Mouse (Mus musculus) adrenal gland (tissue): ENCODE data around the gene Braf.

Experiments used
- intact Hi-C: fragments of 180-260 bp; cut with DNase I; formaldehyde crosslinking; loops from one replicate; pipeline ENCODE4 v1.15.1; 2025

The Braf gene

DNA sequence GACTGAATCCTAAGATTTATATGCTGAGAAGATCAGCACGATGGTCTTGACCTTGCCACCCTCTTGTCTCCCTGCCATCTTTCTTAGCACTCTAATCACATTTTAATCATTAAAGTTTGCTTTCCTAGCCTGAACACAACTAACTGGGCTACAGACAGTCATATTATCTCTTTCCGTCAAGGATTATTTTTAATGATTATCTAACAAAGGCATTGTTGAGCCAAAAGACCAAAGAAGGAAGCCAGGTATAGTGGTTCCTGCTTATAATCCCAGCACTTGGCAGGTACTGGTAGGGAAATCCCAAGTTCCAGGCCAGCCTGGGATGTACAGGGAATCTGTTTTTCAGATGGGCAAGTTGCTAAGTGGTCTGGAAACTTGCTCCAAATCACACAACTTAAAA is 114.0 kb downstream of the Braf start:
- intact Hi-C loops: loop anchor here (10.0 kb wide), 1 partner anchor 174 kb away; no protein-coding TSS in a partner anchor

DNA sequence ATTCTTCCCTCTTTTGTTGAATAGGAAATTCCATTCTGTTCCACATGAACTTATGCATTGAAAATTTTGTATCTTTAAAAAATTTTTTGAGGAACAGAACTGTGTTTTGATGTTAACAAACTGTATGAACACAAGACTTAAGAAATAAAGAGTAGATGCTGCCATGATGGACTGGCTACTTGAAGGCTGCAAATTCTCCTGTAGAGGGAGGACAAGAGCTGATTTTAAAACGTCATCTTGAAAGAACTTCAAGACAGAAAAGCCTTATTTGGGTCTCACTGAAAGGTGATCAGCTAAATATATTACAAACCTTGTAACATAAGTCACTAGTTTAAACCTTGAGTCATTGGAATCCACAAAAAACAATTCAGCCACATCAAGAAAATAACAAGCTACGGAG is 115.1 kb downstream of the Braf start:
- intact Hi-C loops: loop anchor here (10.0 kb wide), 1 partner anchor 175 kb away; no protein-coding TSS in a partner anchor

DNA sequence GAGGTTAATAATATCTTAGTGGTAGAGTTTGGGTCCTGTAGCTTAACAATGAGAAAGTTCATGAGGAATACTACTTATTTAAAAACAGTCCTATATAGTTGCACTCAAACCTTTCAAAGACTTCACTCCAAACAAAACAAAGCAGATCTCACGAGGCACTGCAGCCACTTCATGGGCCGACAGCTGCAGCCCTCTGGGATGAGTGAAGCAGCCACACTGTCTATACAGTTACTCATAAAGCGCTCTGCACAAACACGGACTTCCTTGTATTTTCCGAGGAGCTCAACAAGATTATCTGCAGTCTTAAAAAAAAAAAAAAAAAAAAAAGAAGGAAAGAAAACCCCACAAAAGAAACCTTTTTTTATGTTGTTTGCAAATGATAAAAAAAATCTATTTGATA is 117.9 kb downstream of the Braf start:
- intact Hi-C loops: no loop called here

DNA sequence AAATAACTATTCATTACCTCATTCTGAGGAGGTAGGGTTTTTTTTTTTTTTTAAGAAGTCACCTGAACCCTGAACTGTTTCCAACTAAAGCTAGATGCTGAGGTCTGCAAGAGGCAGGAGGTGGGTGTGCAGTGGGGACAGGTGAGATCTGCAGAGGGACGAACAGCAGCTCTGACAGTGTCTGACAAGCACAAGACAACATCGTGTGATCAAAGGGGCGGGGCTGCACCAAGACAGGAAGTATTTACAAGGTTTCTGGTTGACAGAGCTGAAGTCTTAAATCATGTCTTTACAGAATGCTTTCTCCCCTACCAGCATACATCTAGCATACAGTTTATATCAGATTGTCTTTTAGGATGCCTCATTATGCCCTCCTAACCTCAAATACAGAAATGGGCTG is 118.4 kb downstream of the Braf start:
- intact Hi-C loops: no loop called here

GRCm38 (mm10) chr6:39606056-39606455 is 119.2 kb downstream of the Braf start:
- intact Hi-C loops: no loop called here

DNA sequence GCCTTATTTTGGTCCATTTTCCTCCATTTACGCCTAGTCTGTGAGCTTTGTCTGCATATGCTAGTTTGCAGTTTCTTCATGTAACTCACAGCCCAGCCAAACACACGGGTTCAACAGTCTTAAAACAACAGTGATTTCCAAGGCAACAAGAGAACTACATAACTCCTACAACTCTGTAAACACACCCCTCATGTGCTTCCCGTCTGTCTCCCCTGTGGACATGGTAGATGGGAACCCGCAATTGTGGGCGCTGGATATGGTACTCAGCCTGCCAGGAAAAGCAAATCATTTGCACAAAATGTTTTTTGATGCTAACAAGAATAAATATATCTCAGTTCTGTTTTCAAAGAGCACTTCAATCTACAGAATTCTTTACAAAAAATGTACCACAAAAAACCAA is 120.7 kb downstream of the Braf start:
- intact Hi-C loops: no loop called here

- intact Hi-C loops: no loop called here
These were observed 123.4 kb downstream of the Braf start for GRCm38 (mm10) chr6:39601828-39602227.

GRCm38 (mm10) chr6:39600851-39601250 is 124.4 kb downstream of the Braf start:
- intact Hi-C loops: no loop called here

DNA sequence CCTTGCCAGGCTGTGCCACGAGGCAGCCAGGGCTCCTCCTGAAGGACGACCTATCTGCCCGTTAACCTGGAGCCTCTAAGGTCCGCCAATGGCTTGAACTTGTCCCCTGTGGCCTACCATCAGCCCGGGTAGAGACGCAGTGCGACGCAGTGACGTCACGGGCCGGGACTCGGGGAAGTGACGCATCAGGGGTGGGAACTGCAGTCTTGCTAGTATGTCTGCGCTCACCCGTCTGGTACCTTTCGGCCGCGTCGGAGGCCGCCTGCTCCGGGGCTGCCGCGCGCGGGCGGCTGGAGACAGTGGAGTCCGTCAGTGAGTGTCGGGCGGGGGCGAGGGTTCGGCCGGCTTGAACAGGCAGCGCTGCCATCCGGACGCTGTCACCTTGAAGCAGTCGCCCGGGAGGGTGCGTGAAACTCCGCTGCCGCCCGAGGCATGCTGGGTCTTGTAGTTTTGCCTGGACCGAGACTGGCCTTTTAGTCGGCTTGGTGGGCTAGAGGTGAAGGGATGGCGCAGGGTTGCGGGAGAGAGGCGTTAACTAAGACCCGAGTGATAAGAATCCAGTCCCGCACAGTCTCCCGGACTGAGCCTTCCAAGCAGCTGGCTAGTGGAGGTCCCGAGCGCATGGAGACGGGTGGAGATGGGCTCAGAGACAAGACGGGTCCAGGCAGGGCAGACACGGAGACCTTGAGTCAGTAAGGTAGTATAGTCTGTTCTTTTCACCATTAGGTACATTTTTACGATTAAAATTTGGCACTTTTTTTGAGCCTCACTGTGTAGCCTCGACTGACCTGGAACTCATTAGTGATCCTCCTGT is 132.7 kb downstream of the Braf start, which contains the start of gene Ndufb2:
Gene Ndufb2 (plus strand): TSS at position 174 of the 814 bp plus-strand sequence.
- intact Hi-C loops: no loop called here

DNA sequence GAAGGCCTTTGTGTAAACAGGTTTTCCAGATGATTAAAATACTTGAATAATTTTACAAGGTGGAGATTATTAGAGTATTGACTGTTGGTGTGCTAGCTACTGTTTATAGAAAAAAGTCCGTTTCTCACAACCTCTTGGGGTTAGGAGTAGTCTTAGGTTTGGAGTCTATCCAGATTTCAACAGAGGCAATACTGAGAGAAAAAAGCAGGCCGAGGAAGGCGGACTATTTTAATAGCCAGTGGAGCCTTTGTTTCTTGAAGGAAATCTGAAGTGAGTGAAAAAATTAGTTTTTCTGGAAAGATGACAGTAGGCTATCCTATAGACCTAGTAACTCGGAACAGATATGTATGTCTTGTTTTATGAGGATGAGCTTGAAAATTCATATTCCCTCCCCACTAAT is 133.8 kb downstream of the Braf start:
- intact Hi-C loops: no loop called here

- intact Hi-C loops: no loop called here
These were observed 139.7 kb downstream of the Braf start, which contains the start of gene Gm42420 for GRCm38 (mm10) chr6:39585517-39585916. Gene Gm42420, plus strand, starts transcription at chr6:39585753.

DNA sequence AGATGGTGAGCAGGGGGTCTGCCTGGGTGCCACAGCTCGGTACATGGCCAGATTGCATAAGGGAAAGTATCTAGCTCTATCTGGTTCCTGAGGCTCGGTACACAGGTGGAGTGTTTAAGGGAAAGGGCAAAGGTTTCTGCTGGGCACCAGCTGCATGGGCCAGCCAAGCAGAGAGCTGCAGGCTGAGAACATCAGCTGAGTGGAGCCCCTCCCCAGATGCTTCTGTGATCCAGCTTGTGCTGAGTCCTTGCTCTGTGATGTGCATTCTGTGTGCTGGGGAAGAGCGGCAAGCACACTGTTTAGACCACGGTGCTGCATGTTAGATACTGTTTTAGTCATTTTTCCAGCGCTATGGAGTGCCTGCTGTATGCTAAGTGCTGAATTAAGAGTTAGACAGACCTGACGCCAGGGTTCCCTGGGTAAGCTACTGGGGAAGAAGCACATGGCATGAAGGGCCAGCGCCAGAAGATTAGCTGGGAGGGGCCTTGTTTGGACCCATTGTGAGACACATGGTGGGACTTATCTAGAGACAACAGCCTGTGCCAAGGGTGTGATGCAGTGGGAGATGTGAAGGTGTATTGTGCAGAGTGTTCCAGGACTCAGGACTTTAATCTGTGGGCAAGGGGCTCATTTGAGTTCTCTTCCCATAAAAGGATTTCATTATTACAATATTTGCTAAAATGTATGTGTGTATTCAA is 144.0 kb downstream of the Braf start:
- intact Hi-C loops: no loop called here

- intact Hi-C loops: no loop called here
These were observed 144.7 kb downstream of the Braf start for GRCm38 (mm10) chr6:39580558-39580957.

DNA sequence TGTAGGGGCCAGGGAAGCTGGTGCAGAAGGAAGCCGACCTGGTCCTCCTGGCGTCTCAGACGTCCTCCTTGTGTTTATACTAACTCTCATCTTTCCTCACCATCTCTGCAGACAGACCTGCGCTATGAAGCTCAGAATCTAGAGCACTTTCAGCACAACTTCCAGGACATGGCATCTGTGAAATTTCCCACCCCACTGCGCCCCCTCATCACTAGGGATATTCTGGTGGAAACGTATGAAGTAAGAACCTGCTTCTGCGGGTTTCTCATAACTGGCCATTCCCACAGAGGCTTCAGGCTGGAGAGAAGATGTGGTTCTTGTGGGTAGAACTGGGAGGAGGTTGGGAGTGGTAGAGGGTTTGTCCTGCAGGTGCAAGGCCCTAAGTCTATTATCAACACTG is 145.7 kb downstream of the Braf start:
- intact Hi-C loops: no loop called here

DNA sequence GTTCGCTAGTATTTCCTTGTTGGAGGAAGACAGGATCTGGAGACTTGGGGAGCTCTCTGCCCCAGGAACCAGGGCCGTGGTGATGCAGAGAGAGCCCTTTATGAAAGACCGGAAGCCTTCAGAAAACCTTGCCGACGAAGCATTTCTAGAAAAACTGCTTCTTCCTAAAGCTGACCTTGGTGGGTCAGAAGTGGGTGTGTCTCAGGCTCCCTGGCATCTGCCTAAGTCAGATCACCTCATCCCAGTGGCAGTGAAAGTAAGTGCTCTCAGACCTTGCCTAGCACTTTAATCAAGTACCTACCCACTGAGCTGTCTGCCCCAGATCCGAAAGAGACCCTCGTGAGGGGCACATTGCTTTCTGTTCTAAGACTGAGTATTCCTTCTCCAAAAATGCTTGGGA is 150.3 kb downstream of the Braf start:
- intact Hi-C loops: no loop called here

DNA sequence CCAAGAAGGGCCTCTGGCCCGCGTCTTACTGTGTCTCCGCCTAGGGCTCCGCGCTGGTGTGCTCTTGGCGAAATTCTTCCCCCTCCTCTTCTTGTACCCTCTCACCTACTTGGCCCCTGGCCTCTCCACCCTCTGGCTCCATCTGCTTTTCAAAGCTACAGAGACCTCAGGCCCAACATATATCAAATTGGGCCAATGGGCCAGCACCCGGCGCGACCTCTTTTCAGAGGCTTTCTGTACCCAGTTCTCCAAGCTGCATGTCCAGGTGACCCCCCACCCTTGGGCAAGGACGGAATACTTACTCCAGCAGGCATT is 150.8 kb downstream of the Braf start:
- intact Hi-C loops: no loop called here

GRCm38 (mm10) chr6:39573791-39574554 is 151.3 kb downstream of the Braf start, which contains the start of gene Adck2:
Gene Adck2, plus strand, starts transcription at chr6:39573873.
- intact Hi-C loops: no loop called here

DNA sequence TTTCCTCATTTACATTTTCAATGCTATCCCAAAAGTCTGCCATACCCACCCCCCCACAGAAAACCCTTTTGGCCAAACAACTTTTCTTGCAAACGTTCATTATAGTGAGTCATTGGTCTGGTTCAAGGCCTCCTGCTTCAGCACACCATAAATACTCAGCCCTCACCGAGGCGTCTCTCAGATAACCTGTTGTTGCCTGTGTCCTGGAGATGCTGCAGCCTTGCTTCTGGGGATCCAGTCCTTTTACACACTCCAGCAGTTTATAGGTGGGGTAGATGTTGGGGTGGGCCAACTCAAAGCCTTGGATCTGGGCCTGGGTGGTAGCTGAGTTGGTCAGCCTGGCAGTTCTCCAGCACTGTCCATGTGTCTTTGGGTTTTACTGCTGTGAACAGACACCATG is 154.8 kb downstream of the Braf start:
- intact Hi-C loops: no loop called here

DNA sequence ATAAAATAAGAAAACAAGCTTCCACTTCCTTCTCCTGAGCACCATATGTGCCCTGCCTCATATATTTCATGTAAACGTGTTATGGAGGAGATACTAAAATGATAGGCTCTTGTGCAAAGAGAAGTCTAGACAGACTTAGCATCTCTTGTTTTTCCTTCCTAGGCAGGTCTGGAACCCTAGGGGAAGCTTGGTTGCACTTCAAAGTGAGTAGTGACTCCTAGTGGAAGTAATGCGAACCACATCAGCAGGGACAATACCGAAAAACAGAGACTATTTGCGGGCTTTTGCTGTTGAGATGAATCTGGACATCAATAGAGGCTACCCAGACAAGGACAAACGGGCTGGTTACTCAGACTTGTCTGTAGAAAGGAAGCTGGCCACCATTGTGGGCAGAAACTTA is 157.7 kb downstream of the Braf start:
- intact Hi-C loops: no loop called here

DNA sequence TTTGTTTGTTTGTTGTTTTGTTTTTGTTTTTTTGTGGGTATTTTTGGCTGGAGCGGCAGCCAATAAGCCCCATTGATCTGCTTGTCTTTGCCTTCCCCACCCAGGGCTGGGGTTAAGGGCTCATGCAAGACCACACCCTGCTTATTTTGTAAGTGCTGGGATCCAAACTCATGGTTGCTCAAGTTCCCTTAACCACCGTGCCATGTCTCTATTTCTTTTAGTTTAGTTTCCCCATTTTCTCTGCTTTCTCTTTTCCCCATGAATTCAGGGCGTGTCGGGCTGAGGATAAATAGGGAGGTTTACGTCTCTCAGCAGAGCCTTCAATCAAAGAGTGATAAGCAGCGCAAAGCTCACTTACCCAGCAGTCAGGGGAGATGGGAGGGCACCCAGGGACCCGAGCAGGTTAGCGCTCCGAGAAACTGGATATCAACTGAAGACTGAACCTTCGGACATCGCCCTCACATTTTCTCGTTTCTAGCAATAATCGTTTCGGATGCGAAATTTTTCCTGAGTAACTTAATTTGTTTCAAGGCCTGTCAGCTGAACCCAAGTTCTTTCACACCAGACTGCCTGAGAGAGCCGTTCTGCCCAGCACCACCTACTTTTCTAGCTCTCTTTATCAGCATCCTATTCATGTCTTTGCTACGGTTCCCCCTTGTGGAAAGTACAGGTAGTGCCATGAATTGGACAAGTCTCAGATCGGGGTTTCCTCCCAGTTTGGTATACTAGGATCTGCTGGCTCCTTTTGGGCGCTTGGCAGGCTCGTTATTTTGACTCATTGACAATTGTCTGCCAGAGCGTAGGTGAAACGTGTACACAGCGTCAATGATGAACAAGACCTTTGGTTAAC is 162.9 kb downstream of the Braf start:
- intact Hi-C loops: loop anchor here (2.0 kb wide), 1 partner anchor 100 kb away; no protein-coding TSS in a partner anchor
